Mouse (Mus musculus) lung, postnatal 4 days (tissue): Measurements from ENCODE around the gene Rbm39.

Experiments used
- DNase-seq, 2 experiments: peaks; one replicate each; pipeline ENCODE4 v3.0.0; 2021

Gene Rbm39

DNA sequence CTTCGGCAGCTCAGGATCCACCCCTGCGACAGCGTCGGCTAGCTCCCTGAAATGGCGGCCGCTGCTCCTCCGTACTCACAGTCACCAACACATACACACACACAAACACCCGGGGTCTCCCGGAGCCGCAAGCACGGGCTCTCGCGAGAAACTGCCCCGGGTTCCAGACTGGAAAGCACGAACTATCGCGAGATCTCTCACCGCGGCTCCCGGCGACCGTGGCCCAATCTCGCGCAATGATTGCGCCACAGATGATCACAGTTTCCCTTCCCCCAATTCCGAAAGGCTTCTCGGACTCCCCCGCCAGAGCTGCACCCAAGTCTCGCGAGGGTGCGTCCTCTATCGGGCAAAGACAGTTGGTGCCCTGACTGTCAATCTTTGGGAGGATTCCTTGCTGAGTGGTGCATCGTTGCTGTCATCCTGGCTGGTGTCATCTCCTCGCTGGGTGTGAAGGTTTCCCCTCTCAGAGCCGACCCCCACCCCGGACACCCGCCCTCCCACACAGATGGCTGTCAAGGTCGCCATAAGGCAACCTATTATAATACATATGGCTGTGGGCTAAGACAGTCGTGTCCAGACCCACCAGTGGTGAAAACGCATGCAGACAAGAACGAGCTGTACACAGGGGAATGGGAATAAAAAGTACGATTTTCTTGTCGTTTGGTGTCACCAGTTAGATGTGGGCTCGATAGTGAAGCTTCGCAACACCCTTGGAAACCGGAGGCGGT is at the start of gene Rbm39:
Rbm39 (minus strand) TSS at position 145 of the 728 bp plus-strand sequence.
- peak; percentile 100 for DNase-seq

DNA sequence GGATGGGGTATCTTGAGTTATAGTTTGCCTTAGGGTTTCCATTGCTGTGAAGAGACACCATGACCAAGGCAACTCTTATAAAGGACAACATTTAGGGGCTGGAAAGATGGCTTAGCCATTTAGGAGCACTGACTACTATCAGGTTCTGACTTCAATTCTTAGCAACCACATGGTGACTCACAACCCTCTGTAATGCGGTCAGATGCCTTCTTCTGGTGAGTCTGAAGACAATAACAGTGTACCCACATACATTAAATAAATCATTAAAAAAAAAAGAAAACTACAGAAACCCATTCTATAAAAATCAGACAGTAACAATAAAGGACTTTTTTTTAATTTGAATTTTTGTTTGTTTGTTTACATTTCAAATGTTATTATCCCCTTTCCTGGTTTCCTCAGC is 49.1 kb upstream of the Rbm39 start:
- no peak for DNase-seq

DNA sequence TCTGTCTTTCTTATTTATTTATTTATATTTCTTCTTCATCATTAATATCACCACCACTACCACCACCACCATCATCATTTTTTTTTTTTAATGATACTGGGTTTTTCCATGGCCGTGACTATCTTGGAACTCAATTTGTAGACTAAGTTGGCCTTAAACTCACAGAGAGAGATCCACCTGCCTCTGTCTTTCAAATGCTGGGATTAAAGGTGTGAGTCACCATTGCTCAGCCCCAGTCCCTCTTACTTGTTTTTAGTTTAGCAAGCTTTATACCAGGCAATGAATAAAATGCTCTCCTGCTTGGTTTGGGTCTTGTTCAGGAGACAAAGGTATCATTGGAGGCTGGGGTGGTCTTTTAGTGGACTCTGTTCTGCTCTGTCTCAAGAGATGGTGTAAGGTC is 47.7 kb upstream of the Rbm39 start:
- no peak for DNase-seq

- no peak for DNase-seq
These were observed 44.0 kb upstream of the Rbm39 start for GRCm38 (mm10) chr2:156224043-156224442.

DNA sequence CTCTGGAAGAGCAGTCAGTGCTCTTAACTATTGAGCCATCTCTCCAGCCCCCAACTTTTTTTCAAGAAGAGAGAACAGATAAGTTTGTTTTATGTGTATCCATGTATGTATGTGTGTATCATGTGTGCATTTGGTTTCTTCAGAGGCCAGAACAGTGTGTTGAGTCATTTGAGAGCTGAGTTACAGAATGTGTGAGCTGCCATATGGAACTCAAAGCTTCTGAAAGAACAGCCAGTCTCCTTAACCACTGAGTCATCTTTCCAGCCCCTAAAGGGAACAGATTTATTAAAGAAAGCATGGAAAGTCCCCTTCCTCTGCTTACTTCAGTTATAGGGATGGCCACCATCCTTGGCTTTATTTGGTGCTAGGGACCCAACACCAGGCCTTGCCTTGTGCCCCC is 42.1 kb upstream of the Rbm39 start:
- DNase-seq, result no peak

GRCm38 (mm10) chr2:156217786-156218185 is 37.7 kb upstream of the Rbm39 start:
- DNase-seq, result no peak

DNA sequence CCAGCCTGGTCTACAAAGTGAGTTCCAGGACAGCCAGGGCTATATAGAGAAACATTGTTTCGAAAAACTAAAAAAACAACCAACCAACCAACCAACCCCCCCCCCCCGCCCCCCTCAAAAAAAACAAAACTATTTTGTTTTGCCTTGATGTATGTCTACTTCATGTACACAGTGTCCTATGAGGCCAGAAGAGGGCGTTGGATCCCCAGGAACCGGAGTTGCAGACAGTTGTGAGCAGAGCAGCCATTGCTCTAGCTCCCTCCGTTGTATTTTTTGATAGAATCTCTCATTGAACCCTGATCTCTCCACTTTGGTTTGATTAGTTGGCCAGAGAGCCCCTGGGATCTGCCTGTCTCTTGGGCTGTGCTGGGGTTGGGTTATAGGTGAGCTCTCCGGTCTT is 23.9 kb upstream of the Rbm39 start:
- no peak for DNase-seq

GRCm38 (mm10) chr2:156202848-156203437 is 22.9 kb upstream of the Rbm39 start:
- peak; percentile 40 to 57 for DNase-seq

- no peak for DNase-seq
These were observed 21.4 kb upstream of the Rbm39 start for GRCm38 (mm10) chr2:156201486-156201885.

DNA sequence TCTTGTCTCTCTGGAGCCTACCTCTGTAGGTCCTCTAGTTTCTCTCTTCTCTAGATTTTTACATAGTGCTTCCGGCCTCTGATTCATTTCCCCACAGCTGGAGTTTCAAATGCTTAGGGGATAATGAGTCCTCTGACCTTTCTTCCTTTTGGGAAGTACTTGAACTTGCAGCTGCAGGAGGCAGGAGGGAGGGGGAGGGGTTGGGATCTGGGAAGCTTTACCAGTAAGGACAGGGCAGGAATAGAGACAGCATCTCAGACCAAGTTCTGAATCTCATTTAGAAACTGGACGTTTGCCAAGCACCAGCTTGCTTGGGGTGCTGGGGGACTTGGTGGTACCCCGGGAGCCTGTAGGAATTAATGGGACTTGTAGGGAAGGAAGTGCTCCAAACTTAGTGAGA is 19.9 kb upstream of the Rbm39 start:
- no peak for DNase-seq

DNA sequence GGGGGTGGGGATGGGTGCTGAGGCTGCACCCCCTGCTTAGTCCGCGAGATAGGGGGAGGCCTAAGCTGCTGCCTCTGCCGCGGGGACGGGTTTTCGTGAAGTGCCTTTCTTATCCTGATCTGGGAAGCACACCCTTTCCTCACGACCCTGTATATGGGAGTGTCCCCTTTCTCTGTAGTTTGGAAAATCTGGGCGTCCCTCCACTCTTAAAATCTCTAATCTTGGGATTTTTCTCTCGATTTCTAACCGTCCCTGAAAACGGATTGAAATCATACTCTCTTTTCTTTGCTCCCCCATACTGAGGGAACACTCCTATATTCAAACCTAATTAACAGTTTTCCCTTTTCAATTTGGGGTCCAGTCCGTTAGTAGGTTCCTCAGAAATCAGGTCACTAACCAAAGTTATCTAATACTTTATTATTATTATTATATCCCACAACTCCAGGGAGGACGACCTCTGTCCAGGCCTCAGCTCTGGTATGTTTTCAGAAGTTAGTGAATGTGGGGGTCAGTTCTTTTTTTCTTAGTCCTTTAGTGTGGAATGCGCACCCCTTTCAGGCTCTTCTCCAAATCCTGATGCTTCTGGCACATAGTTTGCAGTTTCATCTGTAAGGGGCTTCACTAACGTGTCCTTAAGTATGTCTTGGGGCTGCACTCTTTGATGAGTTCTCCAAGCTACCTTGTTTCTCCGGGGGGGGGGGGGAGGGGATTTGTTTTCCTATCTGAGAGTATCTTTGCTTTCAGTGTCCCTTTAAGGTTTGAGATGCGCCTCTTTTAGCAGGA is 17.3 kb upstream of the Rbm39 start:
- no peak for DNase-seq

- peak; percentile 98 to 99 for DNase-seq
These were observed 16.5 kb upstream of the Rbm39 start, which contains the start of gene Phf20 for GRCm38 (mm10) chr2:156196302-156197128. Phf20 (plus strand) TSS chr2:156196466.

DNA sequence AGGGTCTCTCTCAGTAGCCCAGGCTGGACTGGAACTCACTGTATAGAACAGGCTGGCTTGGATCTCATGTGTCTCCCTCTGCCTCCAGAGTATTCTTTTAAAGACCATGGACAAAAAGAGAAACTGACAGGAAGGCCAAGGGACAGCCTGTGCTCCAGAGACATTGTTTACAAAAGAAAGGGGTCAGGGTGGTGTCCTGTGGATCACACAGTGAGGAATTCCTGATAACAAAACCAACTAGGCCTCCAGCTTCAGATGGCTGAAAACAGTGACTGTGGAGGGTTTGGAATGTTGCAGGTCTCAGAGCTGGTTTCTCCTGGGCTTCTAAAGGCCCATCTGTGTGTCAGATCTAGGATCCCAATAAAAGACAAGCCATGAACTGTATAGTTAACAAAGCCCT is 14.5 kb upstream of the Rbm39 start:
- DNase-seq, result no peak

GRCm38 (mm10) chr2:156193066-156193862 is 13.2 kb upstream of the Rbm39 start:
- DNase-seq, result no peak

DNA sequence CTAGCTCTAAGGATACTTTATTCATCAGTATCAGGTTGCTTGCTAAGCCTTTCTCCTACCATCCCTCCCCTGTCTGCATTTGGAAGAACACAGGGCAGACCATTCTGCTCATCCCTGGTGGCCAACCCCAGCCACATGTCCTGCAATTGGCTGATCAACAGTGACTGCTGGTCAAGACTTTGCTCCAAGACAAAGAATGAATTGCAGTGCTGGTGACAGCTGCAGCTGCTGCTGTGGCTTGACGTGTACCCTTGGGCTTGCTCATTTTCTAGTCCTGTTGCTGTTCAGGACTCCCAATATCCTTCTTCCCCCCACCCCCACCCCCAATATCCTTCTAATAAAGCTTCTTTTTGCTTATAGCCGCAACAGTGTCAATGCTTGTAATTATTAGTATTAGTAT is 12.0 kb upstream of the Rbm39 start:
- no peak for DNase-seq

DNA sequence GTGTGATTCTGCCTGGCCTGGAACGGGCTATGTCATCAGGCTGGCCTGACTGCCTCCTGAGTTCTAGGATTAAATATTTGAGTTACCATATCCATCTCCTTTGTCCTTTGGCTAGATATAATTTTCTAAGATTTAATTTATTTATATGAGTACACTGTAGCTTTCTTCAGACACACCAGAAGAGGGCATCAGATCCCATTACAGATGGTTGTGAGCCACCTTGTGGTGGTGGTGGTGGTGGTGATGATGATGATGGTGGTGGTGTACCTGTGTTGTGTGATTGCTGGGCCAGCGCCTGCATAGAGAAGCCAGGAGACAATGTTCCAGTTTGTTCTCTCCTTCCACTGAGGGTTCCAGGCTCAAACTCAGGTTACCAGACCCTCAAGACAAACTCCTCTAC is 11.5 kb upstream of the Rbm39 start:
- no peak for DNase-seq

DNA sequence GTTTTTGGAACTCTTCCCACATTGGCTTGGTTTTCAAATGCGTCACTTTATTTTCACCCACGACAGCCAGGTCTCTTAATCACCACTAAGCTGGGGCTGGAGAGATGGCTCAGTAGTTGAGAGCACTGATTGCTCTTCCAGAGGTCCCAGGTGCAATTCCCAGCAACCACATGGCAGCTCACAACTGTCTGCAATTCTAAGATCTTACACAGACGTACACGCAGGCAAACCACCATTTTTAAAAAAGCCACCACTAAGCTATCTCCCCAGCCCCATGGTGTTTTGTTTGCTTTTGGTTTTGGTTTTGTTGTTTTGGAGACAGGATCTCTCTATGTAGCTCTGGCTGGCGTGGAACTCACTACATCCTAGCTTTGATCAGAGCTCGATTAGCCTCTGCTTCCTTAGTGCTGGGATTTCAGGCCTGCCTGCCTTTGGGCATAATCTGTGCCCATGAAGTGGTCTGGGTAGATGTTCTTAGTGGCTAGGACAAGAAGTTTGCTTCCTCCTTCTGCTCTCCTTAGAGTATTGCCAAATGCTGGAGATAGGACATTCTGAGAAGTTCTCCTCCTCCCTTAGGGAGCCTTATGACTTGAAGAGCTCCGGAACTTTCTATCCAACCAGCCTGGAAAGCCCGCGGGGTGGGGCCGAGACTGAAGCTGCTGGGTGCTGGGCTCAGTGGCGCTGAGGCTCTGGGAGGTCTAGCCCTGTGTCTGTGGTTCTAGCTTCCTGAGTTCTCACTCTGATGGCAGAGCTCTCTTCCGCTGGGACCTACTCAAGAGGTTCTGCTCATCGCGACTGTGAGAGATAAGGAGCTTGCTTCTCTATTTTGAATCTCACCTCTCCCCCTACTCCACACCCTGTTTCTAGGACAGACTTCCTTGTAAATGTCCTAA is 10.2 kb upstream of the Rbm39 start:
- peak; percentile 35 to 45 for DNase-seq

DNA sequence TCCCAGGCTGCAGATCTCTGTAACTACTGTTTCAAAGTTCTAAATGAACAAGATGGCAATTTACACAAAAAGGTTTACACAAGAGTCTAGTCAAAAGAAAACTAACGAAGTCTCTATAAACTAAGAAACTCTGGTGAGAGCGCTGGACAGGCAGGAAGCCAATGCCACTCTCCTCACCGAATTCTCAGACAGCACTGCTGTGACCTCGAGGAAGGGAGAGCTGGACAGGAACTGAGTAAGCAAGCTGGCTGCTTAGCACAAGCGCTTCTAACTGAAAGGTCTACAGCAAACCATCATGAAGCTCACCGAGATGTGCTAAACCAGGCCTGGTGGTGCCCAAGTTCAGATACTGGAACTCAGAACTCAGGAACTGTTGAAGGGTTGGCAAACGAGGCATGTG is 9.2 kb upstream of the Rbm39 start:
- DNase-seq, result peak in 1 of 2 experiments; percentile 30

DNA sequence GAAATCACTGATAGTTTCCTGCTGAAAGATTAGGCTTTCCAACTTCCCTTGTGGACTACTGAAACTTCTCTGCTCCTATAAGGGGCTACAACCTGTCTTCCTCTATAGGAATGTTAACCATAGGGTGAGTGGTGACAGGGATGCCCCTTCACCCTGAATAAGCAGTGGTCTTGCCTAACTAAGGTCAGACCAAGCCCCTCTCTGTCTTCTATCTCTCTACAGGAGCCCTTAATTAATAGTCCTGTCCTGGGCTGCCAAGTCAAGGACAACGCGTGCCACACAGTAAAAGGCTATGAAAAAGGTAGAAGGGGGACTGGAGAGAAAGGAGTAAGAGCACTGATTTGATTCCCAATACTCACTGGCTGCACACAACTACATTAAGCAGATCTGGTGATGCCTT is 1.6 kb upstream of the Rbm39 start:
- DNase-seq, result no peak

DNA sequence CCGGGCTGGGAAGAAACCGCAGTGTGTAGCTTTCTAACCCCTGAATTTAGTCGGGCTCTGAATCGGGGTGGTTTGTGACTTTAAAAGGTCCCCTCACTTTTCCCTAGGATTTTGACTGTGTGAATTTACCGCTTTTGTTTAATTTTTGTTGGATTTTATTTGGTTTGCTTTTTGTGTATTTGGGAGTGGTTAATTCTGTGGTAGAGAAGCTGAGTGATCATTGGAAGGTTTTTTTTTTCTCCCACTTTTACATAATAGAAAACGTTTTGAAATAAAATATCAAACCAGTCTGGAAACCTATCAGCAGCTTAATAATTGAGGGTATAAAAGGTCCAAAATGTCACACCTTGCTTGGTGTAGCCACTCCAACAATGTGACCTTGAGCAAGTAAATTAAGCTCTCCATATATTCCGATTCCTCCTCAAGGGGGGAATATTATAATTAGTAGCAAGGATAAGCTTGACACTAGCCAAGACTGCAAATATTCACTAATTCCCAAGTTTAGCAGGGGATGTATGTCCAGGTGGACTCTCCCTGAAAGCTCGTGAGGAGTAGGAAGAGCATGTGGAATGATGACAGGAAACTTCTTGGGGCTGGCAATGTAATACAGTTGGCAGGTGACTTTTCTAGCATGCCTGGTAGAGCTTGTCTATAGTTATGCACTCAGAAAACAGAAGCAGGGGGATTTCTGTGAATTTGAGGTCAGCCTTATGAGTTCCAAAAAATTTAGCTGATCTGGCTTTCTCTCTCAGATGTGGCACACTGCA is 969 bp upstream of the Rbm39 start:
- DNase-seq, result no peak

DNA sequence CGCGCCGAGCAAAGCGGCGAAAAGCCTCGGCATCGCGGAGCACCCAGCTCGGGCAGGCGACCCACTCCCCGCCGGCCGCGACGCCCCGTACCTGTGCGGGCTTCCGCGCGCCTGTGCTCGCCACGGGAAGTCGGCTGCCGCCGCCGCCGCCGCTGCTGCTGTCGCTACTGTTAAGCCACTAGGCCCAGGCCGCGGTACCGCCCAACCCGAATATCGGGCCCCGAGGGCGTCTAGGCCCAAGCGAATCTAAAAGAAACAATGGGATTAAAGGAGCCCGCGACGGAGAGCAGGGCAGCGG is 293 bp downstream of the Rbm39 start:
- DNase-seq, result no peak
